Mouse (Mus musculus) heart, adult 2 months (tissue): Measurements from ENCODE around the gene Rab11a.

ENCODE experiments used
- CTCF ChIP-seq: fragments of 200-600 bp; IDR thresholded peaks from 2 replicates; pipeline ENCODE4 v1.8.1; 2022; ENCODE audit warnings: antibody characterized with exemption, mild to moderate bottlenecking, moderate library complexity
- POLR2A ChIP-seq: fragments of 200-500 bp; IDR thresholded peaks from 2 replicates; pipeline ENCODE4 v1.6.1; 2011; ENCODE audit warnings: mild to moderate bottlenecking, low read depth, low read length, control low read depth; ENCODE audit not compliant: insufficient read depth

DNA sequence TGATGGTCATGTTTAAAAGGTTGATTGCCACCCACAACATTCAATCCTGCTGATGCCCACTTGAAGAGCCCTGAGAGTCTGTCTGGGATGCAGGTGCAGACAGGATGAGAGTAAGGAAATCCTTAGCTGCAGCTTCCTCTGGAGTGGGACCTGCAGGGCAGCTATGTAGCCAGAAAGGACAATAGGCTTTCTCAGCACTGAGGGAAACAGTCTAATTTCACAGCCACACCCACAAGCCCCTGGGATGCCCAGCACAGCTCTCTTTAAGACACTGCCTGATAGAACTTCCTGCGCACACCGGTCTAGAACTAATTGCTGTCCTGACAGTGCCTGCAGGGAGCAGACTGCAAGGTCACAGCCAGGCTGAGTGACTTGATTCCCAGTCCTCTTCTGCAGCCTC, 69.6 kb downstream of the Rab11a start:
- TF ChIP-seq CTCF (no peak), POLR2A (no peak)
